7 mouse cellular contexts compared by ENCODE assay signal in the genomic region with DNA sequence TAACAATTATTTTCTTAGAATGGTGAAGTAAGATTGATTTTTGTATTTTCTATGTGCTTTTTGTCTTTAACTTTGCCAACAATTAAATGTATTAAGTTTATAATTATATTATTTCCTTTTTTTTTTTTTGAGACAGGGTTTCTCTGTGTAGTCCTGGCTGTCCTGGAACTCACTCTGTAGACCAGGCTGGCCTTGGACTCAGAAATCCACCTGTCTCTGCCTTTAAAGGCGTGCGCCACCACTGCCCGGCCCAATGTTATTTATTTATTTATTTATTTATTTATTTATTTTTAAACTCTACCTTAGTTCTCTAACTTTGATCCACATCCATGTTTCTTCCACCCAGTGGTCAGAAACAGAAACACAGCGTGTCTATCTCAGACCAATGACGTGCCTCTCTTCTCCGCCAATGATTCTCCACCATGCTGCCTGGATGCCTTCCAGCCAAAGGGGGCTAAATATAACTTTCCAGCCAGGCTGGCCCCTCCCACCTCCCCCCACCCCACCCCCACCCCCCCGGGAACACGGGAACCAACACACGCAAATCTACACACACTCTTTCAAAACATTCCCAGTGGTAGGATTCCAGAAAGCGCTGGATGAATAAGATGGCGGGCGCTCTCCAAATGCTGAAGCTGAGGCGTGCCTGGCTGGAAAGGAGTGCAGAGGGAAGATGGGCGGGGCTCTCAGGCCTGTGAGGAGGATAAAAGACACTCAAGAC. TPM values are rescaled to one million over a fixed set of nuclear protein-coding genes. Genes with fewer than 3 reads are reported as not detected.
DNase-seq lines count a peak whose midpoint lies in the region; ATAC-seq and TF ChIP-seq lines count a peak whose summit lies in the region.

No protein-coding gene starts in this region.

- WGBS in forebrain, embryonic 16.5 days = 20% methylated on average over 14 of the region's 14 CpGs
- WGBS in hindbrain, embryonic 15.5 days = 23% methylated on average over 14 of the region's 14 CpGs
- 24% methylated on average over 14 of the region's 14 CpGs for WGBS in liver, embryonic 11.5 days
- WGBS in neural tube, embryonic 13.5 days = 26% methylated on average over 14 of the region's 14 CpGs

- peak overlapping the region; percentile 28 for H3K4me2 ChIP-seq in forebrain, embryonic 16.5 days (ENCODE audit: low read length)
- H3K4me2 ChIP-seq in hindbrain, embryonic 15.5 days = peak overlapping the region; percentile 32
- peak overlapping the region; percentile 7; the same call in 1 of the 2 replicates for H3K4me2 ChIP-seq in liver, embryonic 11.5 days
- peak overlapping the region; percentile 33 for H3K4me2 ChIP-seq in neural tube, embryonic 13.5 days

- H3K9ac ChIP-seq in forebrain, embryonic 16.5 days (replicated peaks; ENCODE audit: low read depth, low read length) = no peak overlapping the region
- H3K9ac ChIP-seq in hindbrain, embryonic 15.5 days = no peak overlapping the region
- H3K9ac ChIP-seq in liver, embryonic 11.5 days (ENCODE audit: low read depth, low read length) = no peak overlapping the region
- H3K9ac ChIP-seq in neural tube, embryonic 13.5 days = no peak overlapping the region

- no peaks in the 10 kb centered on the region for H3K36me3 ChIP-seq in G1E (replicated peaks)
- H3K36me3 ChIP-seq in forebrain, embryonic 16.5 days (ENCODE audit: control insufficient read depth, insufficient read depth) = no peaks in the 10 kb centered on the region
- peaks cover 2% of the 10 kb centered on the region; the same call in 1 of the 2 replicates for H3K36me3 ChIP-seq in hindbrain, embryonic 15.5 days
- no peaks in the 10 kb centered on the region for H3K36me3 ChIP-seq in liver, embryonic 11.5 days (ENCODE audit: control insufficient read depth, insufficient read depth, low read length)
- H3K36me3 ChIP-seq in neural tube, embryonic 13.5 days = peaks cover 16% of the 10 kb centered on the region

- TF ChIP-seq CTCF in G1E (IDR thresholded peaks at IDR 0.05; ENCODE audit: low read depth, low read length) = no peak

- DNase-seq in G1E (ENCODE audit: low spot score) = peak; percentile 18
- peak; percentile 37 for DNase-seq in adrenal gland, adult 8-10 months
- peak; percentile 65 for DNase-seq in liver, embryonic 11.5 days (ENCODE audit: low spot score)
- no peak for DNase-seq in cerebellum, postnatal 36 days

- no peaks in the 10 kb centered on the region for H3K9me3 ChIP-seq in G1E (replicated peaks)
- H3K9me3 ChIP-seq in forebrain, embryonic 16.5 days (ENCODE audit: control insufficient read depth, low read length) = no peaks in the 10 kb centered on the region
- H3K9me3 ChIP-seq in hindbrain, embryonic 15.5 days = no peaks in the 10 kb centered on the region
- H3K9me3 ChIP-seq in liver, embryonic 11.5 days (ENCODE audit: control insufficient read depth, low read length) = no peaks in the 10 kb centered on the region
- H3K9me3 ChIP-seq in neural tube, embryonic 13.5 days = no peaks in the 10 kb centered on the region

- H3K4me1 ChIP-seq in G1E (ENCODE audit: insufficient read depth, low read depth, low read length) = peaks cover 3% of the 10 kb centered on the region
- H3K4me1 ChIP-seq in forebrain, embryonic 16.5 days (replicated peaks; ENCODE audit: control insufficient read depth, insufficient read depth, low read length) = peaks cover 32% of the 10 kb centered on the region
- peaks cover 51% of the 10 kb centered on the region for H3K4me1 ChIP-seq in hindbrain, embryonic 15.5 days (replicated peaks)
- no peaks in the 10 kb centered on the region for H3K4me1 ChIP-seq in liver, embryonic 11.5 days (replicated peaks; ENCODE audit: control insufficient read depth, insufficient read depth, low read length)
- H3K4me1 ChIP-seq in neural tube, embryonic 13.5 days (replicated peaks) = peaks cover 47% of the 10 kb centered on the region

- no peak overlapping the region for H3K27ac ChIP-seq in forebrain, embryonic 16.5 days (ENCODE audit: low read length)
- no peak overlapping the region for H3K27ac ChIP-seq in hindbrain, embryonic 15.5 days (replicated peaks)
- H3K27ac ChIP-seq in liver, embryonic 11.5 days (ENCODE audit: low read depth, low read length) = no peak overlapping the region
- H3K27ac ChIP-seq in neural tube, embryonic 13.5 days (replicated peaks) = no peak overlapping the region

- H3K4me3 ChIP-seq in G1E (ENCODE audit: low read depth, low read length) = no peak overlapping the region
- no peak overlapping the region for H3K4me3 ChIP-seq in forebrain, embryonic 16.5 days (replicated peaks; ENCODE audit: low read length)
- H3K4me3 ChIP-seq in hindbrain, embryonic 15.5 days = no peak overlapping the region
- no peak overlapping the region for H3K4me3 ChIP-seq in liver, embryonic 11.5 days (ENCODE audit: low read depth, low read length)
- H3K4me3 ChIP-seq in neural tube, embryonic 13.5 days = no peak overlapping the region

- H3K27me3 ChIP-seq in G1E (ENCODE audit: insufficient read depth, low read length) = peaks cover 64% of the 10 kb centered on the region
- no peaks in the 10 kb centered on the region for H3K27me3 ChIP-seq in forebrain, embryonic 16.5 days (replicated peaks; ENCODE audit: control insufficient read depth, insufficient read depth, low read length)
- H3K27me3 ChIP-seq in hindbrain, embryonic 15.5 days = no peaks in the 10 kb centered on the region
- no peaks in the 10 kb centered on the region for H3K27me3 ChIP-seq in liver, embryonic 11.5 days (replicated peaks; ENCODE audit: control insufficient read depth, insufficient read depth, low read length)
- H3K27me3 ChIP-seq in neural tube, embryonic 13.5 days = no peaks in the 10 kb centered on the region

- no peak for ATAC-seq in G1E (ENCODE audit: extremely low read depth, insufficient number of reproducible peaks, low FRiP score, poor library complexity, severe bottlenecking)
- ATAC-seq in forebrain, embryonic 16.5 days = peak; percentile 53
- peak; percentile 36; the same call in 1 of the 2 replicates for ATAC-seq in hindbrain, embryonic 15.5 days (ENCODE audit: low FRiP score, low read depth)
- ATAC-seq in liver, embryonic 11.5 days (replicated peaks; ENCODE audit: low FRiP score) = no peak
- ATAC-seq in neural tube, embryonic 13.5 days (ENCODE audit: low read depth) = 0 out of 2 replicates have a peak, but pooled peaks have one; percentile 51

RNA-seq across cellular contexts. Expression of gene Kif5a, which starts 7.4 kb away (rescaled TPM):
- total RNA-seq in G1E (2014; fragmentation: Nextera tagmentation) = 0.10 TPM in 1 of 2 replicates, not detected in the other
- 0.11 and 0.17 TPM in 2 replicates for total RNA-seq in G1E (2017)
- 0.04 and 0.22 TPM in 2 replicates for polyA plus RNA-seq in G1E (2012)
- 10 to 100 TPM in 3 of 4 experiments, 1 to 10 TPM in 1; 6.8 to 18.6 (median 14.5) TPM for total RNA-seq in adrenal gland, adult 8-10 months (2022)
- 98.9 and 106 TPM in 2 replicates for polyA plus RNA-seq in forebrain, embryonic 16.5 days (2015; fragmentation: Nextera tagmentation; extraction: Ambion mirVana)
- 110 and 114 TPM in 2 replicates for polyA plus RNA-seq in hindbrain, embryonic 15.5 days (2015; fragmentation: Nextera tagmentation; extraction: Ambion mirVana)
- polyA plus RNA-seq in liver, embryonic 11.5 days (2014; fragmentation: Nextera tagmentation; extraction: Ambion mirVana) = 1.3 and 1.4 TPM in 2 replicates
- polyA plus RNA-seq in neural tube, embryonic 13.5 days (2015; fragmentation: Nextera tagmentation; extraction: Ambion mirVana) = 102 and 104 TPM in 2 replicates

RNA-seq across cellular contexts. Expression of gene Dctn2, which starts 10.4 kb away (rescaled TPM):
- total RNA-seq in G1E (2014; fragmentation: Nextera tagmentation) (135 TPM in 2 replicates), G1E (2017) (139 and 154 TPM in 2 replicates)
- 161 and 175 TPM in 2 replicates for polyA plus RNA-seq in G1E (2012)
- total RNA-seq in adrenal gland, adult 8-10 months (2022) = 100 to 1,000 TPM; 175 to 202 (median 198) TPM
- 319 and 342 TPM in 2 replicates for polyA plus RNA-seq in forebrain, embryonic 16.5 days (2015; fragmentation: Nextera tagmentation; extraction: Ambion mirVana)
- polyA plus RNA-seq in hindbrain, embryonic 15.5 days (2015; fragmentation: Nextera tagmentation; extraction: Ambion mirVana) = 336 and 350 TPM in 2 replicates
- 135 TPM in 2 replicates for polyA plus RNA-seq in liver, embryonic 11.5 days (2014; fragmentation: Nextera tagmentation; extraction: Ambion mirVana)
- polyA plus RNA-seq in neural tube, embryonic 13.5 days (2015; fragmentation: Nextera tagmentation; extraction: Ambion mirVana) = 285 and 322 TPM in 2 replicates

RNA-seq across cellular contexts. Expression of gene Mbd6, which starts 33.0 kb away (rescaled TPM):
- total RNA-seq in G1E (2014; fragmentation: Nextera tagmentation) (107 and 121 TPM in 2 replicates), G1E (2017) (4.1 and 6.6 TPM in 2 replicates)
- polyA plus RNA-seq in G1E (2012) = 239 and 302 TPM in 2 replicates
- 10 to 100 TPM; 43.1 to 84.1 (median 62.3) TPM for total RNA-seq in adrenal gland, adult 8-10 months (2022)
- 10.2 and 15.3 TPM in 2 replicates for polyA plus RNA-seq in forebrain, embryonic 16.5 days (2015; fragmentation: Nextera tagmentation; extraction: Ambion mirVana)
- polyA plus RNA-seq in hindbrain, embryonic 15.5 days (2015; fragmentation: Nextera tagmentation; extraction: Ambion mirVana) = 16.1 and 17.5 TPM in 2 replicates
- polyA plus RNA-seq in liver, embryonic 11.5 days (2014; fragmentation: Nextera tagmentation; extraction: Ambion mirVana) = 14.2 and 19.0 TPM in 2 replicates
- 14.5 and 16.7 TPM in 2 replicates for polyA plus RNA-seq in neural tube, embryonic 13.5 days (2015; fragmentation: Nextera tagmentation; extraction: Ambion mirVana)

RNA-seq across cellular contexts. Expression of gene Pip4k2c, which starts 44.4 kb away (rescaled TPM):
- total RNA-seq in G1E (2014; fragmentation: Nextera tagmentation) (136 and 141 TPM in 2 replicates), G1E (2017) (126 and 133 TPM in 2 replicates)
- polyA plus RNA-seq in G1E (2012) = 130 and 151 TPM in 2 replicates
- total RNA-seq in adrenal gland, adult 8-10 months (2022) = 10 to 100 TPM; 53.2 to 59.6 (median 57.1) TPM
- polyA plus RNA-seq in forebrain, embryonic 16.5 days (2015; fragmentation: Nextera tagmentation; extraction: Ambion mirVana) = 26.7 and 28.4 TPM in 2 replicates
- 19.1 and 19.6 TPM in 2 replicates for polyA plus RNA-seq in hindbrain, embryonic 15.5 days (2015; fragmentation: Nextera tagmentation; extraction: Ambion mirVana)
- 43.1 and 43.4 TPM in 2 replicates for polyA plus RNA-seq in liver, embryonic 11.5 days (2014; fragmentation: Nextera tagmentation; extraction: Ambion mirVana)
- polyA plus RNA-seq in neural tube, embryonic 13.5 days (2015; fragmentation: Nextera tagmentation; extraction: Ambion mirVana) = 20.2 and 20.7 TPM in 2 replicates

RNA-seq across cellular contexts. Expression of gene Mars, which starts 55.8 kb away (rescaled TPM):
- 97.3 and 102 TPM in 2 replicates for total RNA-seq in G1E (2014; fragmentation: Nextera tagmentation)
- 109 and 144 TPM in 2 replicates for total RNA-seq in G1E (2017)
- 104 and 108 TPM in 2 replicates for polyA plus RNA-seq in G1E (2012)
- total RNA-seq in adrenal gland, adult 8-10 months (2022) = 100 to 1,000 TPM in 1 of 4 experiments, 10 to 100 TPM in 3; 79.7 to 107 (median 92.0) TPM
- 127 and 135 TPM in 2 replicates for polyA plus RNA-seq in forebrain, embryonic 16.5 days (2015; fragmentation: Nextera tagmentation; extraction: Ambion mirVana)
- 115 and 118 TPM in 2 replicates for polyA plus RNA-seq in hindbrain, embryonic 15.5 days (2015; fragmentation: Nextera tagmentation; extraction: Ambion mirVana)
- polyA plus RNA-seq in liver, embryonic 11.5 days (2014; fragmentation: Nextera tagmentation; extraction: Ambion mirVana) = 249 and 257 TPM in 2 replicates
- 103 and 110 TPM in 2 replicates for polyA plus RNA-seq in neural tube, embryonic 13.5 days (2015; fragmentation: Nextera tagmentation; extraction: Ambion mirVana)

Comparison
In these comparisons a context has a peak if more than half of its experiments do, and no peak if none do; other contexts are left out.
1. ATAC-seq: peak in forebrain, embryonic 16.5 days (single experiment), hindbrain, embryonic 15.5 days (single experiment) and neural tube, embryonic 13.5 days (single experiment); none in G1E (single experiment) and liver, embryonic 11.5 days (single experiment).
2. DNase-seq: peak in G1E (single experiment), adrenal gland, adult 8-10 months (single experiment) and liver, embryonic 11.5 days (single experiment); none in cerebellum, postnatal 36 days (0 of 2).
3. RNA of gene Kif5a, which starts 7.4 kb away (polyA plus RNA-seq): 110 to 114 TPM in hindbrain, embryonic 15.5 days, 98.9 to 106 TPM in forebrain, embryonic 16.5 days and 102 to 104 TPM in neural tube, embryonic 13.5 days; 1.3 to 1.4 TPM in liver, embryonic 11.5 days and 0.04 to 0.22 TPM in G1E; every median in the first group is over 10 times any median in the second.
4. RNA of gene Mbd6, which starts 33.0 kb away (polyA plus RNA-seq): 239 to 302 TPM in G1E; 14.2 to 19.0 TPM in liver, embryonic 11.5 days, 16.1 to 17.5 TPM in hindbrain, embryonic 15.5 days, 10.2 to 15.3 TPM in forebrain, embryonic 16.5 days and 14.5 to 16.7 TPM in neural tube, embryonic 13.5 days; every median in the first group is over 10 times any median in the second.
5. Peak in every context shown above with its lines, with median percentiles within 50 percentile points of each other: H3K4me2 ChIP-seq.